Mouse (Mus musculus): Measurements from ENCODE around the gene Ccdc7b.
"Not testable (repeated sequence)": the region's sequence is repeated elsewhere in the genome, so short reads cannot be mapped to it uniquely, and the experiment has no call there.

Ccdc7b gene

DNA sequence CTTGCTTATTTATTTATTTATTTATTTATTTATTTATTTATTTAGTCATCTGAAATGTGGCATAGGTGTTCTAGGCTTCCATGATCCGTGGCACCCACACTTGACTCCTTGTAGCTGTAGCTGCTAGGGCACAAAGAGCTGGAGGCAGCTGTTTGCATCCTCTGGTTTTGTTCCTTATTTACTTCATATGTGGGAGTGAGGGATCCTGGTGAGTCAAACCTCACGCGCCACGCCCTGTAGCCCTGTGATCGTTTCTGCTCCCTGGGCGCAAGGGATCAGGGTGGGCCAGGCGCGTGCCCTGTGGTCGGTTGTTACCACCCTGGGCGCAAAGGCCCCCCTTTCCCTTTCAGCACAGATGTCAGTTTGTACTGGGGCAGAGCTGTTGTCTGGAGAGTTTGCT, at the start of gene Ccdc7b:
Gene Ccdc7b, plus strand, starts transcription at position 301 of the 400 bp plus-strand sequence.
- DNase-seq (ENCODE audit: low spot score in 2 of 2), result not testable (repeated sequence)

DNA sequence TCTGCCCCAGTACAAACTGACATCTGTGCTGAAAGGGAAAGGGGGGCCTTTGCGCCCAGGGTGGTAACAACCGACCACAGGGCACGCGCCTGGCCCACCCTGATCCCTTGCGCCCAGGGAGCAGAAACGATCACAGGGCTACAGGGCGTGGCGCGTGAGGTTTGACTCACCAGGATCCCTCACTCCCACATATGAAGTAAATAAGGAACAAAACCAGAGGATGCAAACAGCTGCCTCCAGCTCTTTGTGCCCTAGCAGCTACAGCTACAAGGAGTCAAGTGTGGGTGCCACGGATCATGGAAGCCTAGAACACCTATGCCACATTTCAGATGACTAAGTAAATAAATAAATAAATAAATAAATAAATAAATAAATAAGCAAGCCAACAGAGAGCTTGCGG, 1.5 kb upstream of the Ccdc7b start, which contains the start of gene Ccdc7a:
Gene Ccdc7a, minus strand, starts transcription at position 101 of the 400 bp plus-strand sequence.
- not testable (repeated sequence) for DNase-seq (ENCODE audit: low spot score in 2 of 2)

DNA sequence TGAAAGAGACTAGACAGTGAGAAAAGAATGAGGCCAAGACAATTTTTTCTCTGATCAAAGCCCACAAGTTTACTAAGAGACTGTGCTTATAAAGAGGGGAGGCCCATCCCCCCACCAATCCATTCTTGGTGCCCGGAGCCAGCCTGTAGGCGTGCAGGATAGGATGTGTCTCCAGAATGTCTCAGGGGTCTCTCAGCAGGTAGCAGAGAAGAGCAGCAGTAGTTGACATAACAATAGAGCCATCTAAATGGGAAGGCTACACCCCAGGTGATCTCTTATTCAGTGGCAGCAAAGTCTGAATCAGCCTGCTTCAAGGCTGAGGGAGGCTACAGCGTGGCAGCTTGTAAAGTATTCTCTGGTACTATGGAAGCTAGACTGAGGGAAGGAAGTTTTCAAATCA, 48.8 kb downstream of the Ccdc7b start:
- DNase-seq (ENCODE audit: low spot score in 2 of 2), result not testable (repeated sequence)

DNA sequence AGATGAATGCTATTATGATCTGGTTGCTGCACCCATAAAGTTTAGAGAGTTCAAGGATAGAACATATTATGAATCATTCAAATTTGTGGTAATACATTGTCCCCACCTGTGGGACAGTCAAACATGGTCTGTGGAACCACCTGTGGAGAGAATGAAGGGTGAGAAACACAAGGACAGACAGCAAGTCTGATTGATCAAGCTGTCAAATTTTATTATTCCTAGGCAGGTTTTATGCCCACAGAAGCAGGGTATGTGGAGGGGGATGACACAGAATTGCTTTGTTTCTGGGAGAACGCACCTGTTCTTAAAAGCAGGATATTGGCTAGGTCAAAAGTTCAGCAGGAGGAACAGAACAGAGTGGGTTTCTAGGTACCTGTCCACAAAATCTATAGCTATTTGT, 64.6 kb downstream of the Ccdc7b start, which contains the start of gene Gm10999:
Gene Gm10999, minus strand, starts transcription at position 101 of the 400 bp plus-strand sequence.
- DNase-seq (ENCODE audit: low spot score in 2 of 2), result no peak

DNA sequence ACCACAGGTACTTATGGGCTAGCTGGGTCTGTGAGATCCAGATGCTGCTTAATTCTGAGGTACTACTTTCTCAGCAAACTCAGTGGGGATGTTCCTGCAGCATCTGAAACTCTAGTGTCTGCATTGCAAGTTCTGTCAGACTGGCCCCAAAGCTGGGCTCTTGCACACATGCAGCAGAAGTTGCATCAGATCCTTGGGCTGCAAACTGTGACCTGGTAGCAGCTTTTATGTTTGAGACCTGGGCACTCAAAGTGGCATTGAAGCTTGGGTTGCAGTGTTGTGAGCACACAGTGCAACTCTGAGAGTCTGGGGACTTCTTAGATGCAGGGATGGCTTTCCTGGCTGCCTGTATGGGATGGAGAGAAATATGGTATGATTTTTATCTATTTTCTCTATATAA, 66.5 kb downstream of the Ccdc7b start:
- no peak for DNase-seq (ENCODE audit: low spot score in 2 of 2)
